Mouse (Mus musculus) urinary bladder, postnatal 4 days (tissue): ENCODE results near the gene Uhrf1bp1.

Experiments used
- DNase-seq, 2 experiments: peaks; one replicate each; pipeline ENCODE4 v3.0.0; 2021 to 2022; ENCODE audit warnings: low spot score in 2 of 2

The Uhrf1bp1 gene

GRCm38 (mm10) chr17:27839469-27840252, 16.6 kb upstream of the Uhrf1bp1 start:
- peak; percentile 90 to 94 for DNase-seq

- DNase-seq: no peak
These were observed 7.9 kb upstream of the Uhrf1bp1 start for GRCm38 (mm10) chr17:27848351-27848750.

- no peak for DNase-seq
These were observed 5.2 kb upstream of the Uhrf1bp1 start for GRCm38 (mm10) chr17:27851076-27851475.

GRCm38 (mm10) chr17:27856798-27857648, 782 bp downstream of the Uhrf1bp1 start:
- peak in 1 of 2 experiments; percentile 67 for DNase-seq

DNA sequence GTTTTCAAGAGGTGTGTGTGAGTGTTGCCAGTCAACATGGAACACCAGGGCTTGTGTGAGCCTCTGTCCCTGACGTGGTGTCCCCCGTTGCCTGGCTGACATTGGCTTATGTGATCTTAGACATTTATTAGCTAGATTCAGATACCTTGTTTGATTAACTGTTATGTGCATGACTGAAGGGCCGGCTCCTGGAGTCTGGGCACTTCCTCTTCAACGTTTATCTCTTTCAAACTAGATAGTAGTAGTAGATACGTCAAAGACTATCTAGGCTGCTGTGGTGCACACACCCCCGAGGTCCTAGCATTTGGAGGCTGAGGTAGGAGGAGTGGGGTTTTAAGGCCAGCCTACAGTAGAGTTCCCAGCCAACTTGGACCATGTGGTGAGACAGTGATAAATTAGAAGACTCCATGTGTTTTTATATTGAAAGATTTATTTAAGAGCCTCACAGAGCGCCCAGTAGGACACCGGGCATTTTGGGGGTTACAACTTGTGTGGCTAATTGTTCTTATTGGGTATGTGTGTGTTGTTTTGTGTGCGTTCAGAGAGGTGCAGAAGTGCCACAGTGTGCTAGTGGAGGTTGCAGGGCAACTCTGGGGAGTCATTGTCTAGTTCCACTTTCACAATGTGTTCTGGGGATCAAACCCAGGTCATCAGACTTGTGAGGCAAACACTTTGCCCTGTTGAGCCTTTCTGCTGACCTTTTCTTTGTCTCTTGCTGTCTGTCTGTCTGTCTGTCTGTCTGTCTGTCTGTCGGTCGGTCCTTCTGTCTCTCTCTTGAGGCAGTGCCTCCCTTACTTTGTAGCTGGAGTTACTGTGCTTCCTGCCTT, 1.6 kb downstream of the Uhrf1bp1 start:
- DNase-seq: no peak

GRCm38 (mm10) chr17:27859131-27859530, 2.9 kb downstream of the Uhrf1bp1 start:
- DNase-seq: no peak

DNA sequence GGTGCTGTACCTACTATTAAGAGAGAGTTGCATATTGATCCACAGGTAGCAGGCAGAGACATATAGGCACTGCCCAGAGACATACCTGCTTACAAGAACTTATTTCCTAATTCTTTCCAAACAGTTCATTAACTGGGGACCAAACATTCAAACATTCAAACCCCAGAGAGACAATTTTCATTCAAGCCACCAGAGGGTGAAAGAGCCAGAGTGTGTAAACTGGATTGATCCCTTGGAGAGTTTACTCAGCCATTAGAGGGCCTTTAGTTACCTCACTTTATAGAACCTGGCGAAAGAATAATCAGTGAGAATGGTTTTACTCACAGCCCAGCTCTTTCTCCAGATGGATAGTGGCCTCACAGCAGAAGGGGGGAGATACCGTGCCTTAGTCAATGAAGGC, 9.2 kb downstream of the Uhrf1bp1 start:
- no peak for DNase-seq

- DNase-seq: no peak
These were observed 10.5 kb downstream of the Uhrf1bp1 start for GRCm38 (mm10) chr17:27866737-27867136.

- DNase-seq: no peak
These were observed 15.6 kb downstream of the Uhrf1bp1 start for GRCm38 (mm10) chr17:27871851-27872250.

- DNase-seq: no peak
These were observed 17.3 kb downstream of the Uhrf1bp1 start for GRCm38 (mm10) chr17:27873583-27873982.

DNA sequence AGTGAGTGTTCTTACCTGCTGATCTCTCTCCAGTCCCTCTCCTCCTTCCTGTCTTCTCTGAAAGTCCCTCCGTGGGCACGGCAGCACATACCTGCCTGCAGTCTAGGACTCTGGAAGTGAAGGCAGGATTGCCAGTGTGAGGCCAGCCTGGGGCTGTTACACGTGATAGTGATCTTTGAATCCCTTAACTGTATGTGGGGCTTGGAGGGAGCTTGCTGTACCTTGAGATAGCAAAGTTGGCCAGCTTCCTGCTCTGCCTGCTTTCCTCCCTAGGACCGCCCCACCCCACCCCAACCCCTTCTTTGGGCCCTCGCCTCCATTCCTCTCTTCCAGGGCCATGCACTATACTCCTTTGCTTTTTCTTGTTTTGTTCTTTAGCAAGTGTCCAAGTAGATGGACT, 18.3 kb downstream of the Uhrf1bp1 start:
- no peak for DNase-seq

DNA sequence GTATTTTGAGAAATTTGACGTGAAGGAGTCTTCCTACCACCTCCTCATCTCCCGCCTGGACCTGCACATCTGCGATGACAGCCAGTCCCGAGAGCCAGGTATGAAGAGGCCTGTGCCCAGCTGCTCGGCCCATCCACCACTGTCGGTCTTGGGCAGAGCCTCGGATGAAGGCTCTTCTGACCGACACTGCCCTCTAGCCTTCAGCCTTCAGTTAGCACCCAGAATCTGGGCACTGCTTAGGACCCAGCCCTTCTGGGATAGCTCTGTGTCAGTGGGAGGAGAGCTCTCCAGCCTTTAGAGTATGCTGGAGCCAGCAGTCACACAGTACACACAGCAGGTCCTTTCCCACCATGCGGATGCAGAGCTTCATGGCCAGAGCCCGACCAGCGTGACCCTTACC, 25.3 kb downstream of the Uhrf1bp1 start:
- no peak for DNase-seq

DNA sequence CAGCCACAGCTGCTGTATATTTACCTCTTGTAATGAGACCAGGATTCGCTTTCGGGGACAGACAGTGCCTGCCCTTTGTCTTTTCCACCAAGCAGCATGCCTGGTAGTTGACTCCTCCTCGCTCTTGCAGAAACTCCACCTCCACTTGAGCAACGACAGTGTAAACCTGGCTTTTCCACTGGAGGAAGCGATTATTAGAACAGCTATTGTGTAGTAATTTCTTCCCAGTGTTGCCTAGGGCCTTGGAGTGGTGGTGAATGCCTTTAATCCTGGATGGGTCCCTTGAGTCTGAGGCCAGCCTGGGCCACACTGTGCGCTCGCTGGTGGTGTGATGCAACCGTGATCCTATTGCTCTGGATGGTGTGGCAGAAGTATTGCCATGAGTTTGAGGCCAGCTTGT, 26.9 kb downstream of the Uhrf1bp1 start:
- DNase-seq: no peak

DNA sequence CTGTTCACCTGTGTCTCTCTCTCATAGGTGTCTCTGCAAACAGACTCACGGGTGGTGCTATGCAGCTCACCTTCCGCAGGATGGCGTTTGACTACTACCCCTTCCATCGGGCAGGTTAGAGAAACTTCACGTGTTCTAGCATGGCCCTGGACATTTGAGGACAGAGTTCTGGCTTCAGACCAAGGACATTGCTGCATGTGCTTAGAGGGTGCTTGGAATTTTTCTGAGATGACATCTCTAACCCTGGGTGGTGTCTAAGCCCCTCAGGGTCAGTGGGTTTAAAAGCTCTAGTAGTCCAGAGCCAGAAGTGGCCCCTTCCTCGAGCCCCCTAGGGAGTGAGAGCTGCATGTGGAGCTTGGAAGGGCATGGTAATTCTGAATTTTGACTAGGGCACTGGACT, 27.8 kb downstream of the Uhrf1bp1 start:
- DNase-seq: no peak

DNA sequence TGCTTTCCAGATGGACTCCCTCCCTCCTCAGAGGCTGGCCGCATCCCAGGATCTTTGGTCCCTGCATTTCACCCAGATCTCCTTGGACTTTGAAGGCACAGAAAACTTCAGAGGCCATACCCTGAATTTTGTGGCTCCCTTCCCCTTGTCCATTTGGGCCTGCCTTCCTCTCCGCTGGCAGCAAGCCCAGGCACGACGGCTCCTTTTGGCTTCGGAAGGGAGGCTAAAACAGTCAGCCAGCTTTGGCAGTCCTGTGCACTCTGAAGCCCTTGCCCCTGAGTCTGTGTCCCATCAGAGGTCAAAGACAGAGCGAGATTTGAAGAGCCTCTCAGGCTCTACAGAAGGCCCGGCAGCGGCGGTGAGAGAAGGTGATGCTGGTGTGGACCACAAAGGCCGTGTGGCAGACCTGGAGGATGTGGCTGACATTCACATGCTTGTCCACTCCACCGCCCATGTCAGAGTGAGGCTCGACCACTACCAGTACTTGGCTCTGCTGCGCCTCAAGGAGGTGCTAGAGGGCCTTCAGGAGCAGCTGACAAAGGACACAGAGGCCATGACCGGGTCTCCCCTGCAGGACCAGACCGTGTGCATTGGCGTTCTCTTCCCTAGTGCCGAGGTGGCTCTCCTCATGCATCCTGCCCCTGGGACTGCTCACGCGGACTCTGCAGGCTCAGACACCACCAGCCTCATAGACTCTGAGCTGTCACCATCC, 30.4 kb downstream of the Uhrf1bp1 start:
- DNase-seq: no peak

- DNase-seq: peak; percentile 89 to 97
These were observed 51.4 kb downstream of the Uhrf1bp1 start for GRCm38 (mm10) chr17:27907512-27908205.

DNA sequence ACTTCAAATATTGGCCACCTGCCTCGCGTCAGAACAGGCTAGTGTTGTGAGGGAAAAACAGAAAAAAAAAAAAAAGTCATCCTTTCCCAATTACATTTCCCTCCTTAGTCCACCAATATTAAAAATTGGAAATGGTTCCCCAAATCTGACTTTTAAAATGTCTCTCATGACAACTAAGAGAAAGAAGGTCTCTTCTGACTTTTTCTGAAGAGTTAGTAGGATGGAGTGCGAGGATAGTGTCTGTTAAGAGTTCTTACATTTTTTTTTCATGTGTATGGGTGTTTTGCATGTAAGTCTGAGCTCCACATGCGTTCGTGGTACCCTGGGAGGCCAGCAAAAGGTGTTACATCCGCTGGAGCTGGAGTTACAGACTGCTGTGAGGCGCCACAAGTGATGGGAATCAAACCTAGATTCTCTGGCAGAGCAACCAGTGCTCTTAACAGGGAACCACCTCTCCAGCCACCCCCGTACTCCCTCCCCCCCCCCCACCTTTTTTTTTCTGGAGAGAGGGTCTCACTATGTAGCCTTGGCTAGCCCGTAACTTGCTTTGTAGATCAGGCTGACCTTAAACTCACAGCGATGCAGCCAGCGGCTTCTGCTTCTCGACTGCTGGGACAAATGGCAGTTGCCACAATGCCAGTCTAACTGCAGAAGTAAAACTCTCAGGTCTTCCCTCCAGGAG, 52.1 kb downstream of the Uhrf1bp1 start:
- peak in 1 of 2 experiments; percentile 40 for DNase-seq

GRCm38 (mm10) chr17:27908888-27909621, 52.8 kb downstream of the Uhrf1bp1 start, which contains the start of gene Anks1:
Gene Anks1 (plus strand): TSS chr17:27909306.
- DNase-seq: peak; percentile 85 to 91
